Mouse (Mus musculus): ENCODE measurements around the gene Plbd2.

DNA sequence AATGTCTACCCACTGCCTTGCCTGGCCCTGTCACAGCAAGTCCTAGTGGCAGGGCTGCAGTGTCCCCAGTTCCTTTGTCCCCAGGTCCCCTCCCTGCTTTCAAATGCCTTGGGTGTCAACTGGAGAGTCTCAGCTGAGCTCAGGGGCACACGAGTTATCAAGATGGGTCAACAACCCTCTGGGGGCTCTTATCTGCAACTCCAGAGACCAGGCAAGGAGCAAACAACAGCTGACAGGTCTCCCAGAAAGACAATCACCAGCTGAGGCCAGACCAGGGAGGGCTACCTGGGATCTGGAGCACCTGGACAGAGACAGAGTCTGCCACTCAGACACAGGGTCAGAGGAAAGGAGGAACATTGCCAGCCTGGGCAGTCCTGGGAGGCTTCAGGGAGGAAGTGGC is 47.2 kb downstream of the Plbd2 start:
- TF ChIP-seq CTCF (IDR thresholded peaks at IDR 0.05; ENCODE audit: control insufficient read depth, insufficient read depth, insufficient read length) (no peak), CEBPB (IDR thresholded peaks at IDR 0.05; ENCODE audit: low read depth) (no peak), MAX (IDR thresholded peaks at IDR 0.05) (no peak), USF1 (IDR thresholded peaks at IDR 0.05; ENCODE audit: low read depth) (no peak), FOSL1 (IDR thresholded peaks at IDR 0.05; ENCODE audit: insufficient read depth, low read length, poor library complexity, severe bottlenecking) (no peak), MYOG (IDR thresholded peaks at IDR 0.05; ENCODE audit: control insufficient read depth, extremely low read depth, insufficient read length) (no peak), MYOD1 (IDR thresholded peaks at IDR 0.05; ENCODE audit: control insufficient read depth, insufficient read length, low read depth) (no peak)

All from C2C12 (cell line).